16 mouse cellular contexts compared by ENCODE assay signal in genomic region chr3:85309168-85309567, GRCm38 (mm10).
A peak's percentile ranks its signal among the peaks of the same experiment; 100 is the strongest.
DNase-seq lines count a peak whose midpoint lies in the region; ATAC-seq and TF ChIP-seq lines count a peak whose summit lies in the region.
"Had no signal": no experiment of that assay in that cellular context is flagged by ENCODE, and none has a peak within 500 bp of the region (broad histone marks: within the 10 kb centered on the region; RNA-seq: fewer than 3 reads in every experiment).

No protein-coding gene starts in this region.

- WGBS in forebrain, postnatal 0 days, result 54% methylated on average over 6 of the region's 6 CpGs
- WGBS in forebrain, embryonic 11.5 days, result 81% methylated on average over 6 of the region's 6 CpGs
- WGBS in embryonic facial prominence, embryonic 10.5 days, result 95% methylated on average over 6 of the region's 6 CpGs

- no peak overlapping the region for H3K4me3 ChIP-seq in forebrain, postnatal 0 days (ENCODE audit: low read depth, low read length)
- no peak overlapping the region for H3K4me3 ChIP-seq in forebrain, embryonic 11.5 days (ENCODE audit: low read depth, low read length)
- no peak overlapping the region for H3K4me3 ChIP-seq in embryonic facial prominence, embryonic 10.5 days
- H3K4me3 ChIP-seq: embryonic facial prominence, embryonic 13.5 days; hindbrain, embryonic 10.5 days; liver, embryonic 13.5 days; lung, embryonic 15.5 days; midbrain, embryonic 13.5 days had no signal

- H3K27me3 ChIP-seq in forebrain, postnatal 0 days (ENCODE audit: insufficient read depth, low read length), result no peaks in the 10 kb centered on the region
- no peaks in the 10 kb centered on the region for H3K27me3 ChIP-seq in forebrain, embryonic 11.5 days (ENCODE audit: control insufficient read depth, insufficient read depth, low read length)
- H3K27me3 ChIP-seq in embryonic facial prominence, embryonic 10.5 days (replicated peaks; ENCODE audit: low read depth, poor library complexity, severe bottlenecking), result no peaks in the 10 kb centered on the region
- H3K27me3 ChIP-seq: CH12.LX; embryonic facial prominence, embryonic 13.5 days; liver, embryonic 13.5 days; lung, embryonic 15.5 days; midbrain, embryonic 13.5 days had no signal

- H3K36me3 ChIP-seq in forebrain, postnatal 0 days (ENCODE audit: insufficient read depth), result no peaks in the 10 kb centered on the region
- H3K36me3 ChIP-seq in forebrain, embryonic 11.5 days (ENCODE audit: control insufficient read depth, insufficient read depth, low read length), result no peaks in the 10 kb centered on the region
- H3K36me3 ChIP-seq in embryonic facial prominence, embryonic 10.5 days (replicated peaks), result no peaks in the 10 kb centered on the region
- H3K36me3 ChIP-seq: embryonic facial prominence, embryonic 13.5 days; hindbrain, embryonic 10.5 days; liver, embryonic 13.5 days; lung, embryonic 15.5 days; midbrain, embryonic 13.5 days had no signal

- ATAC-seq in forebrain, postnatal 0 days, result peak; percentile 80
- no peak for ATAC-seq in forebrain, embryonic 11.5 days (replicated peaks; ENCODE audit: low FRiP score)
- ATAC-seq: midbrain, embryonic 13.5 days had no signal

- peak overlapping the region; percentile 50; the same call in 1 of the 2 replicates for H3K27ac ChIP-seq in forebrain, postnatal 0 days (ENCODE audit: low read depth, low read length)
- H3K27ac ChIP-seq in forebrain, embryonic 11.5 days (ENCODE audit: low read depth, low read length), result no peak overlapping the region
- no peak overlapping the region for H3K27ac ChIP-seq in embryonic facial prominence, embryonic 10.5 days (replicated peaks)
- H3K27ac ChIP-seq: embryonic facial prominence, embryonic 13.5 days; hindbrain, embryonic 10.5 days; liver, embryonic 13.5 days; lung, embryonic 15.5 days; midbrain, embryonic 13.5 days had no signal

- TF ChIP-seq CTCF in forebrain, postnatal 0 days (IDR thresholded peaks at IDR 0.05; ENCODE audit: low read depth), result no peak

- H3K4me1 ChIP-seq in forebrain, postnatal 0 days (ENCODE audit: insufficient read depth), result no peaks in the 10 kb centered on the region
- H3K4me1 ChIP-seq in forebrain, embryonic 11.5 days (replicated peaks; ENCODE audit: control insufficient read depth, insufficient read depth, low read length), result no peaks in the 10 kb centered on the region
- peaks cover 11% of the 10 kb centered on the region for H3K4me1 ChIP-seq in embryonic facial prominence, embryonic 10.5 days
- H3K4me1 ChIP-seq: liver, embryonic 13.5 days; lung, embryonic 15.5 days had no signal

- no peak overlapping the region for H3K4me2 ChIP-seq in forebrain, postnatal 0 days (ENCODE audit: low read depth)
- H3K4me2 ChIP-seq in forebrain, embryonic 11.5 days (ENCODE audit: low read depth, low read length, severe bottlenecking), result no peak overlapping the region
- H3K4me2 ChIP-seq: embryonic facial prominence, embryonic 13.5 days; liver, embryonic 13.5 days; lung, embryonic 15.5 days; midbrain, embryonic 13.5 days had no signal

- peak; percentile 62 for DNase-seq in forebrain, postnatal 0 days
- DNase-seq in forebrain, embryonic 11.5 days (ENCODE audit: low spot score), result no peak
- peak; percentile 83 for DNase-seq in brain, adult 2 months (ENCODE audit: low read depth, low spot score)
- peak; percentile 44 to 51 for DNase-seq in layer of hippocampus, adult 8-10 months (ENCODE audit: low spot score in 2 of 2)
- peak; percentile 68 for DNase-seq in right cerebral cortex, adult 18-20 months
- no peak for DNase-seq in kidney, postnatal 4 days
- no peak for DNase-seq in lung, postnatal 10 days
- no peak for DNase-seq in embryonic facial prominence, embryonic 10.5 days (ENCODE audit: low spot score)
- DNase-seq: kidney, adult 2 months; liver, embryonic 13.5 days; retina, postnatal 1 day had no signal

- no peak overlapping the region for H3K9ac ChIP-seq in forebrain, postnatal 0 days
- H3K9ac ChIP-seq in forebrain, embryonic 11.5 days (ENCODE audit: low read length), result no peak overlapping the region
- H3K9ac ChIP-seq: embryonic facial prominence, embryonic 13.5 days; liver, embryonic 13.5 days; lung, embryonic 15.5 days; midbrain, embryonic 13.5 days had no signal

- H3K9me3 ChIP-seq in forebrain, postnatal 0 days (ENCODE audit: low read length), result no peaks in the 10 kb centered on the region
- H3K9me3 ChIP-seq in forebrain, embryonic 11.5 days (ENCODE audit: control insufficient read depth, low read length), result no peaks in the 10 kb centered on the region
- no peaks in the 10 kb centered on the region for H3K9me3 ChIP-seq in embryonic facial prominence, embryonic 10.5 days
- H3K9me3 ChIP-seq: embryonic facial prominence, embryonic 13.5 days; hindbrain, embryonic 10.5 days; liver, embryonic 13.5 days; lung, embryonic 15.5 days; midbrain, embryonic 13.5 days had no signal

Comparison
In these comparisons a context has a peak if more than half of its experiments do, and no peak if none do; other contexts are left out.
1. DNase-seq: peak in forebrain, postnatal 0 days (single experiment), brain, adult 2 months (single experiment), layer of hippocampus, adult 8-10 months (2 of 2) and right cerebral cortex, adult 18-20 months (single experiment); none in forebrain, embryonic 11.5 days (single experiment), kidney, postnatal 4 days (0 of 2), lung, postnatal 10 days (single experiment) and embryonic facial prominence, embryonic 10.5 days (single experiment).